Mouse (Mus musculus): ENCODE measurements around the gene Pex14.

DNA sequence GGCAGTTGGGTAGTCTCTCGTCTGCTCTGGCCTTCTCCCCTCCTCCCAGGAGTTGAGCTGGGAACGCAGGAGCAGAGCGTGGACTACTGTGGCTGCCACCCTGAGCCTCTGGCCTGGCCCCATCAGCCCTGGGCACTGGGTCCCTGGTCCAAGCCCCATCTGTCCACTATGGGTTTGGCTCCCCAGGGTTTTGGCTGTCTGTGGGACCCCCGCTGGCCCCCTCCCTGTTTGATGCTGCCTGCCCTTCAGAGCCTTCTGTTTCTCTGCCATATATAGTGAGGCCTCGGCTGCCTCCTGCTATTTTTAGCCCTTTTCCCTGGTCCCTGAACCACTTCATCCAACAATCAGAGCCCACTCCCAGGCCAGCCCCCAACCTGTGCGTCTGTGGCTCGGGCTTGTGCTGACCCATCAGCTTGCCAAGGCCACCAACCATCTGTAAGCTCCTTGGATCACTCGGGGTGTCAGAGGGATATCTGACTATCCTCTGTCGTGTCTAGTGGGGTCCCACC is 168.9 kb downstream of the Pex14 start:
- TF ChIP-seq EP300 (IDR thresholded peaks at IDR 0.05; ENCODE audit: insufficient read depth, low read depth, low read length) (no peak), CTCF (IDR thresholded peaks at IDR 0.05) (no peak)

All from heart, adult 2 months (tissue).